Mouse (Mus musculus) frontal cortex, postnatal 14 days (tissue): ENCODE measurements around the gene Usp19.
A peak's percentile ranks its signal among the peaks of the same experiment; 100 is the strongest.

ENCODE experiments used
- DNase-seq, 2 experiments: peaks; one replicate each; pipeline ENCODE4 v3.0.0; 2022; ENCODE audit warnings: low spot score in 2 of 2

The Usp19 gene

DNA sequence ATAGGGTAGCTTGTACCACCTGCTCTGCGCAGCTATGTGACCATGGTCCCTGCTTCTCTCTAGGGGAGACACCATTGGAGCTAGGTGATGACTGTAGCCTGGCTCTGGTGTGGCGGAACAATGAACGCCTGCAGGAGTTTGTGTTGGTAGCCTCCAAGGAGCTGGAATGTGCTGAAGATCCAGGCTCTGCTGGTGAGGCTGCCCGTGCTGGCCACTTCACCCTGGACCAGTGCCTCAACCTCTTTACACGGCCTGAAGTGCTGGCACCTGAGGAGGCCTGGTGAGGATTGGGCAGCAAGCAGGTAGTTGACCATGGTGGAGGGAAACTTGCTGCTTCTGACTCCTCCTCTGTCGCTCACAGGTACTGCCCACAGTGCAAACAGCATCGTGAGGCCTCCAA, 8.8 kb downstream of the Usp19 start:
- DNase-seq: no peak

DNA sequence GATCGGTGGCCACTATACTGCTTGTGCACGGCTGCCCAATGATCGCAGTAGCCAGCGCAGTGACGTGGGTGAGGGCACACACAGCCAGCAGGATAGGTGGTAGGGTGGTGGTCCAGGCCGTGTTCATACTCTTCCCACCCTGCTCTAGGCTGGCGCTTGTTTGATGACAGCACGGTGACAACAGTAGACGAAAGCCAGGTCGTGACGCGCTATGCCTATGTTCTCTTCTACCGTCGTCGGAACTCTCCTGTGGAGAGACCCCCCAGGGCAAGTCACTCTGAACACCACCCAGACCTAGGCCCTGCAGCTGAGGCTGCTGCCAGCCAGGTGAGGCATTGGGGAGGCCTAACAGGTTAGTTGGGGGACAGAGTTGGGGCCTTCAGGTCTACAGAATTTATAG, 9.5 kb downstream of the Usp19 start:
- no peak for DNase-seq

DNA sequence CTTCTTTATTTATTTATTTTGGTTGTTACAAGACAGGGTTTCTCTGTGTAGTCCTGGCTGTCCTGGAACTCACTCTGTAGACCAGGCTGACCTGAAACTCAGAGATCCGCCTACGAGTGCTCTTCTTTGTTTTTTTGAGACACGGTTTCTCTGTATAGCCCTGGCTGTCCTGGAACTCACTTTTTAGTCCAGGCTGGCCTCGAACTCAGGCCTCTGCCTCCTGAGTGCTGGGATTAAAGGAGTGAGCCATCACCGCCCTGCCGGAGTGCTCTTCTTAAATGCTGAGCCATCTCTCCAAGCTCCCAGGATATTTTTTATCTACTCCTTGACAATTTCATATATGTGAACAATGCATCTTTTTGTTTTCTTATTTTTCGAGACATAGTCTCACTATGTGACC, 16.5 kb downstream of the Usp19 start:
- no peak for DNase-seq

DNA sequence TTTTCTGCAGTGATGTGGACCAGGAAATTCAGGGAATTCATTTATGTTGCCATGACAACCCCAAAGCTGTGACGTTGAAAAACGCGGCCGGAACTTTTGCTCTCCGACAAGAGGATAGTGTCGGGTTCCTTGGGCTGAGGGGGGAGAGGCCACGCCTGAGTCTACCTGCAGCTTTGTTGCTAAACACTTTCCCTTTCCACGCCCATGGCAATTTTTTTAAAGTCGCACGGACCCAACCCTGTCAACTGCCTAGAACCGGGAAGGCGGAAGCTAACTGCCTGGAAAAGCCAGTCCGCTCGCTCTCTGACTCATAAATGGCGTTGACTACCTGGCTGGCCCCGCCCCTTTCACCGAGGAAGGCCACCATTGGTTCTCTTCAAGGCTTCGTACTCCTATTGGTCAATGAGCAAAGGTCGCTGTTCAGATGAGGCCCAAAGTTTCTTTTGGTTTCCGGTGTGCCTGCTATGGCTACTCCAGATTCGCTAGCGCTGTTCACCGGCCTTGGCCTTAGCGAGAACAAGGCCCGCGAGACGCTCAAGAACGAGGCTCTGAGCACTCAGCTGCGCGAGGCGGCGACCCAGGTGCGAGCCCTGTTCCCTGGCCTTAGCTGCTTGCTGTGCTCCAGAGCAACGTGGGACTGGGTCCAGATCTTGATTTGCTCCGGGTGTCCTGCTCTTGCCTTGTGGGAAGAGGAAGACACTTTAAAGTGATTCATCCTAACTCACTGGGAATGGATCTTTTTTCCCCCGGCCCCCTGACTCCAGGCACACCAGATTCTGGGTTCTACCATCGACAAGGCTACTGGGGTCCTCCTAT, 17.4 kb downstream of the Usp19 start, which contains the start of gene Qars:
TSS of gene Qars (plus strand) at position 88 of the 816 bp plus-strand sequence.
- peak; percentile 91 to 94 for DNase-seq

DNA sequence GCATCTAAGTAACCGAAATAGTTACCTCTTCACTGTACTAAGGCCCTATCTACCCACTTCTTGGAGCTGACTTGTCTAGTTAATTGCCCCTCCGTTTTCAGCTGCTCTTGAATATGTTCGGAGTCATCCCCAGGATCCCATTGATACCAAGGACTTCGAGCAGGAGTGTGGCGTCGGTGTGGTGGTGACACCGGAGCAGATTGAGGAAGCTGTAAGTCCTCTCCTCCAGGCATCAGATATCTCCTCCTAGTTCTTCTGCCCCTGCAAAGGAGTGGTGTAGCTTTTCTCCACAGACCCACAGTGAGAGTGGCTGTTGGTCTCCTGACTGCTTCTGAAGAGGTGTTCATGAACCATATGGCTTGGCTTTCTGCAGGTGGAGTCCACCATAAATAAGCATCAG, 18.4 kb downstream of the Usp19 start:
- no peak for DNase-seq

DNA sequence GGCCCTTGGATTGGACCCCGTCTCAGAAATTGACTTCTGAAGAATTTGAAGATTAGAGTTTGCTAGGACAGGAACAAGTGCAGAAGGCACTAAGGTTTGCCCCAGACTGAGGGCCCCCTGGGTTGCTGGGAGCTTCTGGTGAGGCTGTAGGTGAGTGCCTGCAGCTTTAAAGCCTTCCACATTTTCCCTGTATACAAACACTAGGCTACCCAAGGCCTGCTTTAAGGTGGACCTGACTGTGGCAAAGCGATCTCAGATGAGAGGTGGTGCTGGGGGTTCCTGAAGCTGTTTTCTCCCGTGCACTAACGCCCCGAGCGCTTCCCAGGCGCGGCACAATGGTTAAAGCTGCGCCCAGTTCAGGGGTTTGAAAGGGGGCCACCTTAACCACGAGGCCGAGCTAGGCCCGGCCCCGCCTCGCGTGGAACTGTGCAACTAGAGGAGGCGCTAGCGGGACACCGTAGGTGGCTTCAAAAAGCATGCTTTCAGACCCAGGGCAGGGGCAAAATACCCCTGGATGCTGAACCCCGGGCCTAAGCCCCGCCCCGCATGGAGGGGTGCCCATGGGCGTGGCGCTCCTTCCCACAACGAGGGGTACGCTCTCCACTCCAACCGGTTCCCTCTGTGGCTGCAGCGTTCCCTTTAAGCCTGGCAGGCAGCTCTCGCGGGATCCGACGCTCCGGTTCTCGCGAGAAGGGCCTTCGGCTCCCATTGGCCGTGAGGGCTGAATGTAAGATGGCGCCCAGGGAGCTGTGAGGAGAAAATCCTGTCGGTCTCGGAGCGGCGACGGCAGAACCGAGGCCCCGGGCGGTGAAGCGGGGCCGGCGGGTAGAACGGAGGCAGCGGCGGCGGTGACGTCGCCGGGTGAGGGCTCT, 26.2 kb downstream of the Usp19 start, which contains the start of gene Qrich1:
TSS of gene Qrich1 (plus strand) at position 427 of the 872 bp plus-strand sequence.
- DNase-seq: peak; percentile 95

DNA sequence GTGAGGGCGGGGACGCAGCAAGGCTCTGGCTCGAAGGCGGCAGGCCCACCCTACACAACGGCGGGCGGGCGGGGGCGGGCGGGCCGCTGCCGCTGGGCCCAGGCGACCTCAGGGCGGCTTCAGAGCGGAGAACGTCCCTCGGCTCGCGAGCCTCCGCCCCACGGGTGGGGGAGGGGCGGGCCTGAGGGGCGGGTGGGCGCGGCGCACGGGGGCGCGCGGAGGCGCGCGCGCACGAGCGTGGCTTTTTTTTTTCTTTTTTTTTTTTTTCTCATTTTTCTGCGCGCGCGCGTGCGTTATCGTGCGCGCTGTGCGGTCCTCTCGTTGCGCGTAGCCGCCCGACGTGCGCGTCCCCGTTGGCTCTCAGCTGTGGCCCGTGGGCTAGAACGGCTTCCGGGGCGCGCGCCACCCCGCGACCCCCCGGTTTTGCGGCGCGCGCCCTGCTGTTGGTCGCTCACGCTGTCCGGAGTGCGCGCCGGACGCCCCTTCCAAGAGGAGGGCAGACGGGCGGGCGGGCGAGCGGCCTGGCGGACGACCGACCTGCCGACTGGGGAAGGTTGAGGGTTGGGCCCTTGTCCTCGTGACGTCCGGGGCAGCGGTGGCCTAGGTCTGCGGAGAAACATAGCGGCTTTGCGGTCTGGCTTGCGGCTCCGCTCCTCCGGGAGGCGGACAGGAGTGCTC, 27.0 kb downstream of the Usp19 start:
- DNase-seq: peak; percentile 60 to 77

DNA sequence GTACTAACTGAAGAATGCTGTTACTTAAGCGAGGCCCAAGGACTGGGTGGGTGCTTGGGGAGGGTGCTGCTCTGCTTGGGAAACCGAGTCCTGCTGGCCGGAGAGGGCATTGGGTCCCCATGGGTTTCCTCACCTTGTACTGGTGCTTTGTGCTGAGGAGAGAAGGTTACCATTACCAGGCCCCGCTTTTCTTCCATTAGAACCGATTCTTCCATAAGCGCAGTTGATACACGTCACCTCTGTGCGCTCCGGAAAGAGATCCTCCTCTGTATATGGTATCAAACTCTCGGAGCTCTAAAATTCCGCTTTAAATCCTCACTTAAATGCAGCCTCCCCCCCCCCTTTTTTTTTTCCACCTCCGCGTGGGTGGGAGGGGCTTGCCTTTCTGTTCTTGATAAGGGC, 27.5 kb downstream of the Usp19 start:
- DNase-seq: peak; percentile 35 to 57

DNA sequence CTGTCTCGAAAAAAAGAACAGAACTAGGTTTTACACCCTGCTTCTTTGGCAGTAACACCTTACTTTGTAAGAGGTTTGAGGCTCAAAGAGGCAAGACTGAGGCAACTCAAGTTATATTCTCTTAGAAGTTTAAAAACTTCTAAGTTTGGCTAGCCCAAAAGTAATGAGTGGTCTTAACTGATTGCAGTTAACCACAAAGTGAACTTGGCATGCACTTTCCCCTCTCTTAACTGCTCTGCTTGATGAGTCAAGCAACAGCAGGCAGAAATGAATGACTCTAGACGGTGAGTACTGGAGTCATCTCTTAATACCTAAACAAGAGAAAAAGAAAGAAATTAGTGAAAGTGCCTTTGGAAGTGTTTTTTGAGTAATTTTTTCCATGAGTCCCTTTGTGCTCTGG, 31.2 kb downstream of the Usp19 start:
- no peak for DNase-seq

DNA sequence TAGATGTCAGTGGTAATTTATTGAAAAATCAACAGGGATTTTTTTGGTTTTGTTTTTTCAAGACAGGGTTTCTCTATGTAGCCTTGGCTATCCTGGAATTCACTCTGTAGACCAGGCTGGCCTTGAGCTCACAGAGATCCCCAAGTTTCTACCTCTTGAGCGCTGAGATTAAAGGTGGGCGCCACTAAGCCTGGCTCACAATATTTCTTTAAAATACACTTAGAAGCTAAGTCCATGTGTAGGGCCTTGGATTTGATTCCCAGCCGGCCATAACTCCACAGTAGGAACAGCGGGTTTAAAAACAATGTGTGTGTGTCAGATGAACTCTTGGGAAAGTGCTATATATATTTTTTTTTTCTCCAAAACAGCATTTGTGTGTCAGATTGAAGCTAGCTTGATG, 32.9 kb downstream of the Usp19 start:
- no peak for DNase-seq

DNA sequence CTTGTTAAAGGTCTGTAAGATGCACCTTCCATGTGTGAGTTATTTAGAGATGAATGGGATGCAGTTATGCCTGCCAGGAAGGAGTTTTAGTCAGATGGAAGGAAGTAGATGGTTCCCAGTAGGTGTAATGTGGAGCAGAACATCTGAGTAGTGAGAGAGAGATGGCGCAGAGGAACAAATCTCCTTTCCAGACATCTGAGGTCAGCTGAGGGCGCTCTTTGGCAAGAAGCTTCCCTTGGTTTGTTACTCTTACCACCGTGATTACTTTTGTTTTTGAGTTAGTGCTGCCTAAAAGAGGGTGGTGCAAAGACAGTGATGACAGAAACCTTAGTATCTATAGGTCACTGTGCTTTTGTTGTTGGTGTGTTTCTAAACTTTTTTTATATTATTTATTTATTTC, 35.0 kb downstream of the Usp19 start:
- no peak for DNase-seq

DNA sequence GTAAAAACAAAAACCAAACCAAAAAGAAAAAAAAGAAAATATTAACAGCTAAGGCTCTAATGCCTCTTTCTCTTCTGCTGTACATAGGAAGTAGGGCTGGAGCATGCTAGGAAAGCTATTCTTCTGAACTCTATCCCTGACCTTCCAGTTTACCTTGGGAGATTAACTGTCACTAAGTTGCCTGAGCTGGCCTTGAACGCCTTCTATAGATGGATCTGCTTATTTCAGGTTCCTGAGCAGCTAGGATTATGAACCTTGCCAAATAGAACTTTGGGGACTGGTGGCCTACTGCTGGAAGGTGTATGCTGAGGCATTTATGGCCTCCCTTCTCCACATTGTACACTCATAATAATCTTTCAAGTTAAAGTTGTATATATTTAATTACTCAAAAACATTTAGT, 40.6 kb downstream of the Usp19 start:
- DNase-seq: no peak

DNA sequence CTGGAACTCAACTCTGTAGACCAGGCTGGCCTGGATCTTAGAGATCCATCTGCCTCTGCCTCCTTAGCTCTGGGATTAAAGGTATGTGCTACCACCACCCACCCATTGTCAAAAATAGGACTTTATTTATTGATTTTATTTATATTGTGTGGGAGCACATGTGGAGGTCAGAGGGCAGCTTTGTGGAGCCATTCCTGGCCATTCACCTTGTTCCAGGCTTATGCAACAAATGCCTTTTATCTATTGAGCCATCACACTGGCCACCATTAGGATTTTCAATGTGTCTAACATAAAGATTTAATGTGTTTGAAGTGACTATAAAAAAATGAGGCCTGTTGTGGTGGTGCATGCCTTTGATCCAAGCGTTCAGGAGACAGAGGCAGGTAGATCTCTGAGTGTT, 41.1 kb downstream of the Usp19 start:
- DNase-seq: no peak

DNA sequence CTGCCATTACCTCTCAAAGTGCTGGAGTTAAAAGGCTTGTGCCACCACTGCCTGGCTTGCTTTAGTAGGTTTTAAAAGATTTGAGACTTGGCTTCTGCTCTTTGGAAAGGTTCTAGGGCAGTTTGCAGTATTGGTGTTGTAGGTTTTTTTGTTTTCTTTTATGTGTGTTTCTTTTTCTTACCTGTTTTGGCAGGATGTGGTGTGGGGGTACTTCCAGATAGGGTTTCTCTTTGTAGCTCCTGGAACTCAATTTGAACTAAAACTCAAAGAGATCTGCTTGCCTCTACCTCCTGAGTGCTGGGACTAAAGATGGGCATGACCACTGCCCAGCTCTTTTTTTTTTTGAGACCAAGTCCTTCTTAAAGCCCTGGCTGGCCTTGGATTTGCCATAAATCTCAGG, 50.4 kb downstream of the Usp19 start:
- DNase-seq: no peak

DNA sequence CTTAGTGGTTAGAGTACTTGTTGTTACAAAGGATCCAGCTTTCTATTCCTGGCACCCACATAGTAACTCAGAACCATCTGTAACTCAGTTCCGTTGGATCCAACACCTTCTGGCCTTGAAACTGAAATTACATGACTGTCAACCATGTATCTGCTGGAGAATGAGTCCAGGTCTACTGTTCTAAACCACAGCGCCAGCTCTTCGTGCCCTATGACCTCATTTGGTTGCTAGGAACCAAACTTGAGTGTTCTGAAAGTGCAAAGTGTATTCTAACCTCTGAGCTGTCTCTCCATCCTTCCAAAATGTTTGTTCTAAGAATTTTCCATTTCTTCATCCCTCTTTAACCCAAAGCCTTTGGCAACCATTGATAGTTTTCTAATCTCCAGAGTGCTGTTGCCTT, 55.6 kb downstream of the Usp19 start:
- DNase-seq: no peak

DNA sequence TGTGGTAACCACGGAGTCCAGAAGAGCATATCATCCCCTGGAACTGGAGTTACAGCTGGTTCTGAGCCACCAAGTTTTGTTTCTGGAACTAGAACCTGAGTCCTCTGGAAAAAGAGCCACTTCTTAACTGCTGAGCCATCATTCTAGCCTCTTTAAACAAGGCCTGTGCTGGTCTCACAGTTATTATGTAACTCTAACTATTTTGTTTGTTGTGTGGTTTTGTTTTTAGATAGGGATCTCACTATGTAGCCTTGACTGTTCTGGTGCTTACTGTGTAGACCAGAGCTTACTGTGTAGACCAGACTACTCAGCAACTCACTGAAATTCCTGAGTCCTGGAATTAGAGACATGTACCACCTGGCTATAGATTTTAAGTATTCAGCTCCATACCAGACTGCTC, 56.5 kb downstream of the Usp19 start:
- no peak for DNase-seq
